Mouse (Mus musculus) myocyte (in vitro differentiated cells): ENCODE measurements around the gene Nhs.

ENCODE experiments used
- CEBPB ChIP-seq: IDR thresholded peaks from 2 replicates; pipeline ENCODE4 v1.6.1; 2011; ENCODE audit warnings: mild to moderate bottlenecking, moderate library complexity; ENCODE audit not compliant: poor library complexity, insufficient read depth, severe bottlenecking
- E2F4 ChIP-seq: IDR thresholded peaks from one replicate; pipeline ENCODE4 v1.6.1; 2011; ENCODE audit warnings: mild to moderate bottlenecking, control low read depth, moderate library complexity; ENCODE audit not compliant: insufficient read depth
- MAX ChIP-seq: IDR thresholded peaks from one replicate; pipeline ENCODE4 v1.6.1; 2011; ENCODE audit warnings: low read depth, mild to moderate bottlenecking, control low read depth
- MYOD1 ChIP-seq, 3 experiments: IDR thresholded peaks; one replicate each; pipeline ENCODE4 v1.6.1; 2011; ENCODE audit warnings: control low read depth in 2 of 3, low read depth in 2 of 3, mild to moderate bottlenecking in 2 of 3, moderate library complexity in 1 of 3; ENCODE audit not compliant: insufficient read length in 2 of 3, control insufficient read depth in 1 of 3
- MYOG ChIP-seq, 3 experiments: IDR thresholded peaks; one replicate each; pipeline ENCODE4 v1.6.1; 2011; ENCODE audit warnings: control low read depth in 2 of 3, low read depth in 2 of 3, mild to moderate bottlenecking in 2 of 3; ENCODE audit not compliant: insufficient read length in 2 of 3, control insufficient read depth in 1 of 3, insufficient read depth in 1 of 3
- POLR2A ChIP-seq: IDR thresholded peaks from one replicate; pipeline ENCODE4 v1.6.1; 2011; ENCODE audit warnings: low read depth, mild to moderate bottlenecking, control low read depth, moderate library complexity; ENCODE audit not compliant: insufficient read length
- POLR2AphosphoS2 ChIP-seq: IDR thresholded peaks from one replicate; pipeline ENCODE4 v1.6.1; 2011; ENCODE audit warnings: low read depth, control low read depth; ENCODE audit not compliant: insufficient read length
- REST ChIP-seq: IDR thresholded peaks from one replicate; pipeline ENCODE4 v1.6.1; 2011; ENCODE audit warnings: mild to moderate bottlenecking, control low read depth, moderate library complexity; ENCODE audit not compliant: insufficient read depth, insufficient read length
- SRF ChIP-seq: IDR thresholded peaks from one replicate; pipeline ENCODE4 v1.6.1; 2011; ENCODE audit warnings: low read depth; ENCODE audit not compliant: control insufficient read depth, insufficient read length
- TCF12 ChIP-seq: IDR thresholded peaks from one replicate; pipeline ENCODE4 v1.6.1; 2011; ENCODE audit warnings: mild to moderate bottlenecking, control low read depth; ENCODE audit not compliant: poor library complexity, insufficient read depth, severe bottlenecking
- TCF3 ChIP-seq: IDR thresholded peaks from one replicate; pipeline ENCODE4 v1.6.1; 2011; ENCODE audit warnings: low read depth, control low read depth; ENCODE audit not compliant: insufficient read length
- USF1 ChIP-seq: IDR thresholded peaks from one replicate; pipeline ENCODE4 v1.6.1; 2011; ENCODE audit warnings: low read depth, mild to moderate bottlenecking, control low read depth, moderate library complexity

- no peak for TF ChIP-seq MAX
- TF ChIP-seq POLR2A: no peak
- no peak for TF ChIP-seq USF1
- no peak for TF ChIP-seq TCF12
- no peak for TF ChIP-seq POLR2AphosphoS2
- no peak for TF ChIP-seq E2F4
- TF ChIP-seq TCF3: no peak
- TF ChIP-seq REST: no peak
- no peak for TF ChIP-seq MYOD1 (IDR thresholded peaks at IDR 0.05; ENCODE audit: control insufficient read depth in 1 of 3, insufficient read length in 2 of 3, low read depth in 2 of 3)
- no peak for TF ChIP-seq SRF
- no peak for TF ChIP-seq MYOG (IDR thresholded peaks at IDR 0.05; ENCODE audit: control insufficient read depth in 1 of 3, insufficient read depth in 1 of 3, insufficient read length in 2 of 3, low read depth in 2 of 3)
- no peak for TF ChIP-seq CEBPB
Observed at GRCm38 (mm10) chrX:161883661-161884060, 275.9 kb downstream of the Nhs start.
